Mouse (Mus musculus) embryonic facial prominence, embryonic 15.5 days (tissue): ENCODE data around the gene N6amt1. TPM values are rescaled to one million over a fixed set of nuclear protein-coding genes. Genes with fewer than 3 reads are reported as not detected.

ENCODE experiments used
- ATAC-seq: fragments of 200-750 bp; cut with Nextera tagmentation; 2 replicates; pipeline ENCODE4 v1.8.0; 2017; ENCODE audit warnings: low read depth, moderate TSS enrichment; ENCODE audit not compliant: insufficient number of reproducible peaks, low FRiP score, low TSS enrichment
- H3K27ac ChIP-seq: fragments of 300-500 bp; sonication (generic); replicated peaks from 2 replicates; pipeline ENCODE4 v1.5.1; 2015; ENCODE audit warnings: mild to moderate bottlenecking, inconsistent platforms
- H3K27me3 ChIP-seq: fragments of 300-500 bp; sonication (generic); 2 replicates; pipeline ENCODE4 v1.6.1; 2015; ENCODE audit warnings: inconsistent platforms
- H3K36me3 ChIP-seq: fragments of 300-500 bp; sonication (generic); 2 replicates; pipeline ENCODE4 v1.6.1; 2015; ENCODE audit warnings: mild to moderate bottlenecking, inconsistent platforms
- H3K4me1 ChIP-seq: fragments of 300-500 bp; sonication (generic); 2 replicates; pipeline ENCODE4 v1.6.1; 2015; ENCODE audit warnings: inconsistent platforms
- H3K4me2 ChIP-seq: fragments of 300-500 bp; sonication (generic); replicated peaks from 2 replicates; pipeline ENCODE4 v1.6.1; 2015; ENCODE audit warnings: mild to moderate bottlenecking, inconsistent platforms
- H3K4me3 ChIP-seq: fragments of 300-500 bp; sonication (generic); replicated peaks from 2 replicates; pipeline ENCODE4 v1.5.1; 2015; ENCODE audit warnings: mild to moderate bottlenecking, inconsistent platforms
- H3K9ac ChIP-seq: fragments of 300-500 bp; sonication (generic); 2 replicates; pipeline ENCODE4 v1.6.1; 2015; ENCODE audit warnings: inconsistent platforms
- H3K9me3 ChIP-seq: fragments of 300-500 bp; sonication (generic); replicated peaks from 2 replicates; pipeline ENCODE4 v1.6.1; 2016; ENCODE audit warnings: inconsistent platforms
- WGBS: fragments of 180-500 bp; shearing (Covaris S2); methylation state at CpG from one replicate; pipeline ENCODE4 v1.1.7; 2015; 5-methylcytosine and 5-hydroxymethylcytosine counted together
- polyA plus RNA-seq: library from polyadenylated mRNA; unstranded; fragments of >200 nt; fragmentation: Nextera tagmentation; extraction: Ambion mirVana; gene quantifications from 2 replicates; pipeline ENCODE4 v1.2.1, GENCODE M21; 2015

The N6amt1 gene
- polyA plus RNA-seq, 1 experiment from 2014 or later, result 25.7 TPM

DNA sequence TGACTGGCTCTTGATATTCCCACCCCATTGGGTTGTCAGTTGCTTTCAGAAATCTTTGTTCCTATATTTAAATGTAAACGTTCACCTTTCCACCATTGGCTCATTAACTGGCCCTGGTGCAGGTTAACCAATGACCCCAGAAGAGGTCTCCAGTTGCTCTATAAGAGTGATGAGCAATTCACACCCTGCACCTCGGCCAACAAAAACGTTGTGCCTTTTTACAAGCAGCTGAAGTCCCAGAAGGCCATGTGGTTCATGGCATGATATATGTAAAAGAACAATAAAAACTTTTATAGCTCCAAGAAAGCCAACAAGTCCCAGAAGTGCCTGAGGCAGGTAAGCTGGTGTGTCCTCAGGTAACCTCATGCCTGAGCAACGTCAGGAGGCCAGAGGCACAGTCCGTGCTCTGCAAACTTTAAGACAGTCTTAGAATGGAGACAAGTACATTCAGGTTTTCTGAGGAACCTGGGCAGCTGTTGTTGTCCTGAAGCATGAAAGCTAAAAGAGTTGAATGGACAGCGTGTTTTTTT lies 12.9 kb upstream of the N6amt1 start:
- no peak for ATAC-seq

DNA sequence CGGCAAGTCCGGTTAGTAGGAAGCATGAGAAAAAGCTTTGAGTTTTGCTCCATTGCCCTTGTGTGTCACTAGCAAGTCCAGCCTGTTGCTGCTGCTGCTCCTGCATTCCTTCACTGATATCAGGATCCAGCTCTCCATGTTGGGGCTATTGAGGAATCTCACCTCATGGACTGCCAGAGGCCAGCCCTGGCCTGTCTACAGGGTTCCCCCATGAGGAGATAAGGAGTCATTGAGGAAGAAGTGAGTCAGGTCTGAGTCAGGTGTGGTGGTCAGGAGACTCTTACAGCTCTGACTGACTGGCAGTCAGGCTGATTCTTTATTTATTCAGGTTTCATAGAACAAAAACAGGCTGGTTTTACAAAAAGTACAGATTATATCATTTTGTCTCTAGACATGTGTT lies 5.9 kb upstream of the N6amt1 start:
- Histone ChIP-seq H3K9me3 (no peaks in the 10 kb centered on the region), H3K36me3 (no peaks in the 10 kb centered on the region), H3K27ac (no peak overlapping the region), H3K4me2 (no peak overlapping the region), H3K4me3 (no peak overlapping the region), H3K9ac (no peak overlapping the region), H3K4me1 (no peaks in the 10 kb centered on the region), H3K27me3 (no peaks in the 10 kb centered on the region)
- no peak for ATAC-seq
- WGBS, result 97% methylated on average over 2 of the region's 2 CpGs

More for the DNA sequence above, 12.9 kb upstream of the N6amt1 start:
- H3K27ac ChIP-seq, result no peak overlapping the region
- WGBS, result 74% methylated on average over 6 of the region's 6 CpGs
- no peak overlapping the region for H3K9ac ChIP-seq
- H3K27me3 ChIP-seq, result no peaks in the 10 kb centered on the region
- no peak overlapping the region for H3K4me3 ChIP-seq
- no peaks in the 10 kb centered on the region for H3K4me1 ChIP-seq
- H3K4me2 ChIP-seq, result no peak overlapping the region
- no peaks in the 10 kb centered on the region for H3K9me3 ChIP-seq
- no peaks in the 10 kb centered on the region for H3K36me3 ChIP-seq

DNA sequence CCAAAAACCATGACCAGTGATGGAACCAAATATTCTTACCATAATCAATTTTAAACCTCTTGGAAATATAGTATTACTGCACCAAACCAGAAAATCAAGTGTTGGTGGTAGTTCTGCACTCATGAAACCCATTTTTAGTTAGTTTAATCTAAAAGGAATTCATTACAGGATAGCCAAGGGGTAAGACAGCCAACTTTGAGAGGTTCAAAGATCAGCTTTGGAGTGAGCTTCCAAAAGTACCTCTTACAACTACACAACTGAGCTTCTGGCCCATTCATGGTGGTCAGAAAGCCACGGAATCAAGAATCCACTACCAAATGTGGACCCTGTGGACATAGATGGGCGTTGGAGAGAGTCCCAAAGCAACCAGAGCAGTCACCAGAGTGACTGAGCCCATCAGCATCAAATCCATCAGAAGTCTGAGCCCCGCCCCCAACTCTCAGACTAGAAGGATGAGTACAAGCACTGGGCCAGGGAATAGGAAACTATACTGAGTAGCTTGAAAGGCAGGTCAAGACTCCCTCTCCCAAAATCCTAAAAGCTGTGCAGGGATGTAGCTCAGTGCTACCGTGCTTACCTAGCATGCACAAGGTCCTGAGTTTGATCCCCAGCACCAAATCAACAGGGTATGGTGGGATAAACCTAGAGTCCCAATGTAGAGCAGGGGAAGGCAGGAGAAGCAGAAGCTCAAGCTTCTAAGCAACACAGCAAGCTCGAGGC lies 2.4 kb upstream of the N6amt1 start:
- Histone ChIP-seq H3K27ac (no peak overlapping the region), H3K36me3 (peaks cover 3% of the 10 kb centered on the region), H3K27me3 (no peaks in the 10 kb centered on the region), H3K4me2 (no peak overlapping the region), H3K4me3 (no peak overlapping the region), H3K4me1 (no peaks in the 10 kb centered on the region), H3K9ac (no peak overlapping the region), H3K9me3 (no peaks in the 10 kb centered on the region)
- WGBS, result 77% methylated on average over 5 of the region's 5 CpGs
- no peak for ATAC-seq

DNA sequence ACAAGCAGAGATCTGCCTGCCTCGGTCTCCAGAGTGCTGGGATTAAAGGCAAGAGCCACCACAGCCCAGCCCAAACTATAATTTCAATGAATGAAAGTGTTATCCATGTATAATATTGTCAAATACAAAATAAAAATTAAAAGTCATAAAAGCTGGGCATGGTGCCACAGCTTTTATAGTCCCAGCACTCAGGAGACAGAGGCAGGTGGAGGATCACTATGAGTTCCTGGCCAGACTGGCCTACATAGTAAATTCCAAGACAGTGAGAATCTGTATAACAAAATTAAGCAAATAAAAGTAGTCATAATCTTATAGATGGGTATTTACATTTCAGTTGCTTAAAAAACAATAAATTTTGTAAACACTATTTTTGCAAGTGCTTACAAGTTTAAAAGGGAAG lies 380 bp upstream of the N6amt1 start:
- Histone ChIP-seq H3K36me3 (peaks cover 16% of the 10 kb centered on the region), H3K9me3 (no peaks in the 10 kb centered on the region), H3K27ac (peak overlapping the region; percentile 95; the same call in 1 of the 2 replicates), H3K4me3 (peak overlapping the region; percentile 89), H3K4me1 (no peaks in the 10 kb centered on the region), H3K27me3 (no peaks in the 10 kb centered on the region), H3K4me2 (peak overlapping the region; percentile 63), H3K9ac (no peak overlapping the region)
- WGBS, result 89% methylated on average over 1 of the region's 1 CpGs
- no peak for ATAC-seq

DNA sequence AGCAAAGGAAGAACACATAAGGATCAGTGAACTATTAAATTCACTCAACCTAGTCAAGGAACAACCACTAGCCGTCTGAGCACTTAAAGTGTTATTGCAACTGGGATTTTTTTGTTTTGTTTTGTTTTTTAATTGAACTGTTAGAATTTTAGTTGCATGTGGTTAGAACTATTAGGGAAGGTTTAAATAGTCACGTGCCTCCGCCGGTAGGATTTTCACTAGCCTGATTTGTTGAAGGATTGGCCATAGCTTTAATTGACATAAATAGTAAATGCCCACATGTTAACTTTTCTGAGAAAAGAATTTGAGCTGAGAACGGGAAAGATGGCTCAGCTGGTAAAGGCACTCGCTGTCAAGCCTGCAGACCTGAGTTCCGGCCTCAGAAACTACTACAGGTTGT lies 763 bp downstream of the N6amt1 start:
- Histone ChIP-seq H3K4me1 (no peaks in the 10 kb centered on the region), H3K27ac (no peak overlapping the region), H3K9ac (no peak overlapping the region), H3K4me2 (peak overlapping the region; percentile 63), H3K9me3 (no peaks in the 10 kb centered on the region), H3K27me3 (no peaks in the 10 kb centered on the region), H3K36me3 (peaks cover 23% of the 10 kb centered on the region), H3K4me3 (peak overlapping the region; percentile 89)
- 79% methylated on average over 7 of the region's 7 CpGs for WGBS
- ATAC-seq, result no peak

DNA sequence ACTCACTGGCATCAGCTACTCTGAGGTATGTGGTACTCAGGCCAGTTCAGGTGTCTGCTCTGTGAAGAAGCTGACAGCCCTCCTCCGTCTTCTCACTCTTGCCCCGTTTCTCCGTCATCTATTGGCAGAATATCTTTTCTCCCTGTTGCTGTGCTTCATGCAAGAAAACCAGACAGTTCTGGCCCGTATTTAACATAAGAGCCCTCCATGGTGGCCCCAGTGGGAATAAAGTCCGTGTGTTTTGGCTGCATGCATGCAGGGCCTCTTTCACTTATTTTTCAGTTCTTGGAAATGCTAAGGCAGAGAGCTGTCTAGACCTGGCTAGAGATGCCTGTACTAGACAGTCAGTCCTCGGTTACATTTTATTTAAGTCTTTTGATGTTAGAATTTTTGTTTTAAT lies 6.1 kb downstream of the N6amt1 start:
- Histone ChIP-seq H3K27me3 (no peaks in the 10 kb centered on the region), H3K9ac (no peak overlapping the region), H3K4me2 (no peak overlapping the region), H3K9me3 (no peaks in the 10 kb centered on the region), H3K4me3 (no peak overlapping the region), H3K36me3 (peaks cover 55% of the 10 kb centered on the region), H3K4me1 (no peaks in the 10 kb centered on the region), H3K27ac (no peak overlapping the region)
- no peak for ATAC-seq
- 82% methylated on average over 6 of the region's 6 CpGs for WGBS

DNA sequence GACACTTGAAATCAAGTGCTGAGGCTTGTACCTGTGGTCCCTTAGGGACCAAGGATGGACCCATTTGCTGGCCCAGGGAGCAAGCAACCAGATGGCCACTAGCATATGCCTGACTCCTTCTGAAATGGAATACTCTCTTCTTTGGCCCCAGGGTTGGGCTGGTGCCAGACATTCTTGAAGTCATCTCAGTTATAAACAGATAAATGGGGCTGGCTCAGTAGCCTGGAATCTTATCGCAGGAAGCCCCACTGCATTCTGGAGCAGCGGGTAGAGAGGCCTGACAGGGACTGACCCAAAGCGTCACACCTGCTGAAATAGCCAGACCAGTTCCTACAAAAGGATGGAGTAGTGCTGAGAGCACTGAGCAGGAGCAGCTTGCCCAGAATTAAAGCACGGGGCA lies 10.2 kb downstream of the N6amt1 start:
- Histone ChIP-seq H3K27ac (no peak overlapping the region), H3K9ac (no peak overlapping the region), H3K4me2 (no peak overlapping the region), H3K9me3 (no peaks in the 10 kb centered on the region), H3K36me3 (peaks cover 51% of the 10 kb centered on the region), H3K27me3 (no peaks in the 10 kb centered on the region), H3K4me1 (no peaks in the 10 kb centered on the region), H3K4me3 (no peak overlapping the region)
- no peak for ATAC-seq
- 85% methylated on average over 4 of the region's 4 CpGs for WGBS

DNA sequence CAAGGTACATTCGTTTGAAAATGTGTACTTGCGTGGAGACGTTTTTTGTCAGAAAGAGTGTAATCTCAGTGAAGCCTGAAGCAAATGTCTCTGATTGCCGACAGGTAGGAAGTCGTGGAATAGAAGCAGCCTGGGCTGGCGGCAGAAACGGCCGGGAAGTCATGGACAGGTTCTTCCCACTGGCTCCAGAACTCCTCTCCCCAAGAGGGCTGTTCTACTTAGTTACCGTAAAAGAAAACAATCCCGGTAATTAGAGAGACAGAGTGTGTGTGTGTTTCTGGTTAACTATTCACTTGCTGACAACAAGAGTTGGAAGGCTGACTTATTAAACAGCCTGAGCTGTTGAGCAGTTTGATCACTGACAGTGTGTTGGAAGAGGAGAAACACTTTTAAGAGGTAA lies 12.1 kb downstream of the N6amt1 start:
- WGBS, result 56% methylated on average over 10 of the region's 10 CpGs
- Histone ChIP-seq H3K9ac (no peak overlapping the region), H3K27me3 (no peaks in the 10 kb centered on the region), H3K4me3 (no peak overlapping the region), H3K9me3 (no peaks in the 10 kb centered on the region), H3K27ac (no peak overlapping the region), H3K36me3 (peaks cover 44% of the 10 kb centered on the region), H3K4me2 (no peak overlapping the region), H3K4me1 (no peaks in the 10 kb centered on the region)
- no peak for ATAC-seq

DNA sequence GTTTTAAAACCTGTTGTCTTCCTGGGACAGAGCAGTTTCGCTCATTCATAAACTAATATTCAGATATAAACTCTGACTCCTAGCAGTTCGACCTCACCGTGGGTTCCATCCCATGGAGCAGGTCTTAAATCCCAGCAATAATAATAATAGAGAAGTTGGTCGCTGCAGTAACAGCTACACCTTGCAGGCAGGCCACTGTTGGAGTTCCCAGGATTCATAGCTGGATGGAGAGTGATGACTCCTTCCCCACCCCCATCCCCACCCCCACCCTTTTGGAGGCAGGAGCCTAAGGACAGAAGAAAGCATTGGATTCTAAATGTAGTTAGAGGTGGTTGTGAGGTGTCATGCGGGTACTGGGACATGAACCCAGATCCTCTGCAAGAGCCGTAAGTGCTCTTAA lies 12.5 kb downstream of the N6amt1 start:
- Histone ChIP-seq H3K27me3 (no peaks in the 10 kb centered on the region), H3K4me1 (no peaks in the 10 kb centered on the region), H3K4me2 (no peak overlapping the region), H3K9ac (no peak overlapping the region), H3K4me3 (no peak overlapping the region), H3K27ac (no peak overlapping the region), H3K9me3 (no peaks in the 10 kb centered on the region), H3K36me3 (peaks cover 44% of the 10 kb centered on the region)
- no peak for ATAC-seq
- 97% methylated on average over 6 of the region's 6 CpGs for WGBS

DNA sequence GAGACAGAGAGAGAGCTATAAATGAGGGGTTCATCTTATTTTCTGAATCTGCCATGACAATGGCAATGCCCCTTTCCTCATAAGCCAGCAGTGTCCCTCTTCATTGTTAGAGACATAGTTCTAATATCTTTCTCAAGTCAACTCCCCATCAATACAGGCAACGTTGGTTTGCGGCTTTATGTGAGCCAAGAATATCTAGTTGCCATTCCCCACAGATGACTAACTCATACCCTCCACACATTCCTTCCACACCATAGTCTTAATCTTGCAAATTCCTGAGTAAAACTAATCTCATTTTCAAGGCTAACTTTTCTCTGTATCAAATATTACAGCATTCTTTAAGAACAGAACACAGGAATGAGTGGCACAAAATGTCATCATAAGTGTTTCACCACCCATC lies 29.0 kb downstream of the N6amt1 start:
- no peak for ATAC-seq
- H3K27ac ChIP-seq, result no peak overlapping the region
- H3K4me3 ChIP-seq, result no peak overlapping the region
- H3K27me3 ChIP-seq, result no peaks in the 10 kb centered on the region
- no peak overlapping the region for H3K9ac ChIP-seq
- no peak overlapping the region for H3K4me2 ChIP-seq
- WGBS, result 97% methylated on average over 2 of the region's 2 CpGs
- no peaks in the 10 kb centered on the region for H3K9me3 ChIP-seq
- no peaks in the 10 kb centered on the region for H3K4me1 ChIP-seq
- peaks cover 75% of the 10 kb centered on the region for H3K36me3 ChIP-seq

DNA sequence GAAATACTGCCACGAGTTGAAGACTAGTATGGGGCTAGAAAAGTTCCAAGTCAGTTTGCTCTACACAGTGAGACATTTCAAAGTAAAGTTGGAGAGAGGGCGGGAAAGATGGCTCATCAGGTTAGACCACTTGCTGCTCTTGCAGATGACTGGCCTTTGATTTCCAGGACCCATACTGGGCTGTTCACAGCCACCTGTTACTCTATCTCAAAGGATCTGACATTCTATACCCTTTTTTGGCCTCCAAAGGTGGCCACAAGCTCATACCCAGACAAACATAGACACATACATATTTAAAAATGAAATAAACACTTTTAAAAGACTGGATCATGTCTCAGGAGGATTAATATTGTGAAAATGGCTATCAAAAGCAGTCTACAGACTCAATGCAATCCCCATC lies 30.4 kb downstream of the N6amt1 start:
- H3K4me1 ChIP-seq, result no peaks in the 10 kb centered on the region
- 86% methylated on average over 2 of the region's 2 CpGs for WGBS
- no peak for ATAC-seq
- no peaks in the 10 kb centered on the region for H3K9me3 ChIP-seq
- H3K27ac ChIP-seq, result no peak overlapping the region
- H3K9ac ChIP-seq, result no peak overlapping the region
- no peak overlapping the region for H3K4me2 ChIP-seq
- H3K4me3 ChIP-seq, result no peak overlapping the region
- H3K36me3 ChIP-seq, result peaks cover 77% of the 10 kb centered on the region
- no peaks in the 10 kb centered on the region for H3K27me3 ChIP-seq

DNA sequence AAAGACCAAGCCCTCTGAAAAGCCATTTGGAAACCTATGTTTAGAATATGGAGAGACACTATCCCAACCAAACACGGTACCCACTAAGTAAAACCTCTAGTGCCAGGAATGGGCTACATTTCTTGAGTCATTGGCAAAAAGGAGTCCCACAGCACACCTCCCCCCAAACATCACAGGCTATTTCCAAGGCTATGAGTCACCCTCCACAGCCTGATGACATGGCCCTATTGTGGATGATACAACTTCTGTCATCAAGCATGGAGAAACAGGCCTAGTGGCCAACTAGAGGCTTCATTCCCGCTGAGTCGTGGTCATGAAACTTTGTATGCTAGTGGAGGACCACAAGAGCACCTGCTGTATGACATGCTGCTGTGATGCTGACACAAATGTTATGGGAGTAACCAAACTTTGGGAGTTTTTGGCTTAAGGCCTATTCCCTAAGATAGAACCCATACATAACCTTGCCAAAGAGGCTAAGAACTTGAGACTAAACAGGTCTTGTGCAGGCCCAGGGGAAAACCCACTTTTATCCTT lies 33.5 kb downstream of the N6amt1 start:
- Histone ChIP-seq H3K4me2 (no peak overlapping the region), H3K9ac (no peak overlapping the region), H3K27me3 (no peaks in the 10 kb centered on the region), H3K9me3 (no peaks in the 10 kb centered on the region), H3K36me3 (peaks cover 56% of the 10 kb centered on the region), H3K4me1 (no peaks in the 10 kb centered on the region), H3K27ac (no peak overlapping the region), H3K4me3 (no peak overlapping the region)
- ATAC-seq, result no peak
- WGBS, result 91% methylated on average over 3 of the region's 3 CpGs
